Mouse (Mus musculus) common myeloid progenitor, adult 5-6 weeks (primary cell): ENCODE data around the gene Lamc3. TPM values are rescaled to one million over a fixed set of nuclear protein-coding genes. Genes with fewer than 3 reads are reported as not detected.
A peak's percentile ranks its signal among the peaks of the same experiment; 100 is the strongest.

Experiments
- ATAC-seq: replicated peaks from 2 replicates; pipeline ENCODE4 v1.8.0; 2016; ENCODE audit warnings: low read depth, mild to moderate bottlenecking, moderate TSS enrichment, inconsistent platforms; ENCODE audit not compliant: poor library complexity, severe bottlenecking
- total RNA-seq: library from RNA; stranded (forward); fragments of 200-1000, 187-1606 nt; gene quantifications from 2 replicates; pipeline ENCODE4 v1.2.3, GENCODE M21; 2017

Lamc3 gene
- 0.14 TPM in 1 of 2 replicates, not detected in the other for total RNA-seq

- ATAC-seq = peak; percentile 80
Measured at GRCm38 (mm10) chr2:31887030-31887429, at the start of gene Lamc3. Gene Lamc3 (plus strand): TSS chr2:31887291.

- ATAC-seq = no peak
Measured at GRCm38 (mm10) chr2:31838868-31839267, 48.2 kb upstream of the Lamc3 start.

- ATAC-seq = 0 out of 2 replicates have a peak, but pooled peaks have one; percentile 7
Measured at GRCm38 (mm10) chr2:31844729-31845136, 42.4 kb upstream of the Lamc3 start.

- ATAC-seq = no peak
Measured at GRCm38 (mm10) chr2:31845512-31845895, 41.6 kb upstream of the Lamc3 start.

- 0 out of 2 replicates have a peak, but pooled peaks have one; percentile 11 for ATAC-seq
Measured at GRCm38 (mm10) chr2:31845896-31846691, 41.0 kb upstream of the Lamc3 start, which contains the start of gene Fibcd1. Gene Fibcd1 (minus strand): TSS chr2:31846005.

GRCm38 (mm10) chr2:31846692-31847660 lies 40.1 kb upstream of the Lamc3 start:
- ATAC-seq = no peak

- ATAC-seq = peak; percentile 86
Measured at GRCm38 (mm10) chr2:31847908-31848307, 39.2 kb upstream of the Lamc3 start.

GRCm38 (mm10) chr2:31850141-31850540 lies 37.0 kb upstream of the Lamc3 start:
- no peak for ATAC-seq

GRCm38 (mm10) chr2:31855991-31856390 lies 31.1 kb upstream of the Lamc3 start:
- no peak for ATAC-seq

GRCm38 (mm10) chr2:31857180-31857579 lies 29.9 kb upstream of the Lamc3 start:
- ATAC-seq = no peak

- ATAC-seq = no peak
Measured at GRCm38 (mm10) chr2:31858500-31858899, 28.6 kb upstream of the Lamc3 start.

GRCm38 (mm10) chr2:31862919-31863318 lies 24.2 kb upstream of the Lamc3 start:
- ATAC-seq = no peak

- no peak for ATAC-seq
Measured at GRCm38 (mm10) chr2:31863766-31864165, 23.3 kb upstream of the Lamc3 start.

GRCm38 (mm10) chr2:31864891-31865290 lies 22.2 kb upstream of the Lamc3 start:
- no peak for ATAC-seq

- ATAC-seq = no peak
Measured at GRCm38 (mm10) chr2:31865322-31865721, 21.8 kb upstream of the Lamc3 start.

- ATAC-seq = no peak
Measured at GRCm38 (mm10) chr2:31865794-31866193, 21.3 kb upstream of the Lamc3 start.

GRCm38 (mm10) chr2:31867773-31868537 lies 19.1 kb upstream of the Lamc3 start:
- no peak for ATAC-seq

GRCm38 (mm10) chr2:31868538-31869164 lies 18.4 kb upstream of the Lamc3 start:
- ATAC-seq = no peak

- ATAC-seq = no peak
Measured at GRCm38 (mm10) chr2:31869692-31870091, 17.4 kb upstream of the Lamc3 start.
